Mouse (Mus musculus): ENCODE measurements around the gene Hrasls. TPM values are rescaled to one million over a fixed set of nuclear protein-coding genes. Genes with fewer than 3 reads are reported as not detected.

Hrasls gene
- polyA plus RNA-seq, 1 experiment from 2014 or later = 1.3 TPM

Other genes starting within 250 kb of the Hrasls start
- not detected in 2 replicates for gene Atp13a5, start 169.0 kb downstream of the Hrasls start, polyA plus RNA-seq (2014; fragmentation: Nextera tagmentation; extraction: Ambion mirVana)